Mouse (Mus musculus) hindbrain, embryonic 16.5 days (tissue): Measurements from ENCODE around the gene Gm42372. TPM values are rescaled to one million over a fixed set of nuclear protein-coding genes. Genes with fewer than 3 reads are reported as not detected.

Experiments
- ATAC-seq: fragments of 200-750 bp; cut with Nextera tagmentation; 2 replicates; pipeline ENCODE4 v1.8.0; 2017; ENCODE audit warnings: moderate TSS enrichment, moderate library complexity
- H3K27ac ChIP-seq: fragments of 300-500 bp; sonication (generic); 2 replicates; pipeline ENCODE4 v1.5.1; 2014; ENCODE audit warnings: low read depth, mild to moderate bottlenecking, control low read depth, low read length, moderate library complexity
- H3K27me3 ChIP-seq: fragments of 300-500 bp; sonication (generic); replicated peaks from 2 replicates; pipeline ENCODE4 v1.6.1; 2014; ENCODE audit warnings: low read length; ENCODE audit not compliant: control insufficient read depth, insufficient read depth
- H3K36me3 ChIP-seq: fragments of 300-500 bp; sonication (generic); 2 replicates; pipeline ENCODE4 v1.6.1; 2014; ENCODE audit warnings: mild to moderate bottlenecking, low read length, moderate library complexity, mixed read lengths; ENCODE audit not compliant: control insufficient read depth, insufficient read depth
- H3K4me1 ChIP-seq: fragments of 300-500 bp; sonication (generic); 2 replicates; pipeline ENCODE4 v1.6.1; 2014; ENCODE audit warnings: low read depth, low read length; ENCODE audit not compliant: control insufficient read depth, insufficient read depth
- H3K4me2 ChIP-seq: fragments of 300-500 bp; sonication (generic); 2 replicates; pipeline ENCODE4 v1.6.1; 2014; ENCODE audit warnings: mild to moderate bottlenecking, low read length, control low read depth, moderate library complexity
- H3K4me3 ChIP-seq: fragments of 300-500 bp; sonication (generic); 2 replicates; pipeline ENCODE4 v1.5.1; 2014; ENCODE audit warnings: mild to moderate bottlenecking, low read length, control low read depth, moderate library complexity
- H3K9ac ChIP-seq: fragments of 300-500 bp; sonication (generic); 2 replicates; pipeline ENCODE4 v1.6.1; 2014; ENCODE audit warnings: low read depth, mild to moderate bottlenecking, control low read depth, low read length, moderate library complexity
- H3K9me3 ChIP-seq: fragments of 300-500 bp; sonication (generic); 2 replicates; pipeline ENCODE4 v1.6.1; 2014; ENCODE audit warnings: mild to moderate bottlenecking, low read length, moderate library complexity; ENCODE audit not compliant: control insufficient read depth
- WGBS: fragments of 180-500 bp; shearing (Covaris S2); extraction: QIAGEN DNeasy Blood & Tissue Kit; methylation state at CpG from one replicate; pipeline ENCODE4 v1.1.7; 2014; 5-methylcytosine and 5-hydroxymethylcytosine counted together
- polyA plus RNA-seq: library from polyadenylated mRNA; unstranded; fragments of >200 nt; fragmentation: Nextera tagmentation; extraction: Ambion mirVana; gene quantifications from 2 replicates; pipeline ENCODE4 v1.2.1, GENCODE M21; 2015

Gene Gm42372
- polyA plus RNA-seq, 1 experiment from 2014 or later, result 7.4 TPM

DNA sequence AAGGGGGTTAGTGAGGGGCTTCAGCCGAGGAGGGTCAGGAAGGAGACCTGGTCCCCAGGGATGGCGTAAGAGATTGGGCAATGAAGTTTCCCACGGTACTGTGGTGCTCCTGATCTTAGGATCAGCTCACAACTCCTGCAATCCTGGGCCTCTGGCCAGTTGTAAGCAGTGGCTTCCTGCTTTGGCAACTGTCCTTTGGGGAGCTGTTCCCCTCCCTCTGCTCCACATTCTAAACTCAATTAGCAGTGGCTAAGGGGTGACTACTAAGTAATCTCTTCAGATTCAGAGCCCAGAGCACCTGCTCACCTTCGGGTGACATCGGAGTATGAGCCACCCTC, 27.1 kb downstream of the Gm42372 start:
- 83% methylated on average over 5 of the region's 5 CpGs for WGBS
- no peak overlapping the region for H3K27ac ChIP-seq
- ATAC-seq, result no peak

DNA sequence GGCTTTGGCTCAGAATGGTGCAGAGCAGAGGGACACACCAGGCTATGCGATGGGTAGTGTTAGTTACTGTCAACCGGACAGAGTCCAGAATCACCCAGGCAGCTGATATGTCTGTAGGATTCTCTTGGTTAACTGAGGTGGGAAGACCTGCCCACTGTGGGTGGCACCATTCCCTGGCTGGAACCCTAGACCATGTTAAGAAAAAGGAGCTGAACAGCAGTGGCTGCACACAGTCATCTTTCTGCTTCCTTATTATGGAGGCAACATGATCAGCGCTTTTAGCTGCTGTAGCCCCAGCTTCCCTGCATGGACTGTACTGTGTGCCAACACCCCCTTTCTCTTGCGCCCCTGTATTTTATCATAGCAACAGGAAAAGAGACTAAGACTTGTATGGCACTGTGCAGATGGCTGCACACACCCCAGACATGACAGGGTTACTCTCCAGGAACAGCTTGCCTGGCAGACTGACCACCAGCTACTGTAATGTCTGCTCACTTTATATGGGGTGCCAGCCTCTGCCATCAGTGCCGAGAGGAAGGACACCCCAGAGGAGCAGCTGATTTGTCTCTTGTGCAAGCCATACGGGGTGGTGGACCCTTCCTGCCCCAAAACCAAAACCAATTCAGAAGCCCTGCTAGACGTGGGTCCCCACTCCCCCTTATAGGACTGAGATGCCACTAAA, 29.2 kb downstream of the Gm42372 start:
- H3K4me2 ChIP-seq, result no peak overlapping the region
- peaks cover 3% of the 10 kb centered on the region; the same call in 1 of the 2 replicates for H3K4me1 ChIP-seq
- no peak overlapping the region for H3K4me3 ChIP-seq
- H3K36me3 ChIP-seq, result peaks cover 57% of the 10 kb centered on the region
- no peak for ATAC-seq
- H3K27ac ChIP-seq, result no peak overlapping the region
- 96% methylated on average over 7 of the region's 7 CpGs for WGBS
- H3K27me3 ChIP-seq, result no peaks in the 10 kb centered on the region
- H3K9ac ChIP-seq, result no peak overlapping the region
- no peaks in the 10 kb centered on the region for H3K9me3 ChIP-seq

More for the DNA sequence above, 27.1 kb downstream of the Gm42372 start:
- H3K9me3 ChIP-seq, result no peaks in the 10 kb centered on the region
- no peak overlapping the region for H3K4me3 ChIP-seq
- H3K4me1 ChIP-seq, result no peaks in the 10 kb centered on the region
- no peak overlapping the region for H3K9ac ChIP-seq
- H3K4me2 ChIP-seq, result no peak overlapping the region
- no peaks in the 10 kb centered on the region for H3K27me3 ChIP-seq
- H3K36me3 ChIP-seq, result peaks cover 68% of the 10 kb centered on the region

DNA sequence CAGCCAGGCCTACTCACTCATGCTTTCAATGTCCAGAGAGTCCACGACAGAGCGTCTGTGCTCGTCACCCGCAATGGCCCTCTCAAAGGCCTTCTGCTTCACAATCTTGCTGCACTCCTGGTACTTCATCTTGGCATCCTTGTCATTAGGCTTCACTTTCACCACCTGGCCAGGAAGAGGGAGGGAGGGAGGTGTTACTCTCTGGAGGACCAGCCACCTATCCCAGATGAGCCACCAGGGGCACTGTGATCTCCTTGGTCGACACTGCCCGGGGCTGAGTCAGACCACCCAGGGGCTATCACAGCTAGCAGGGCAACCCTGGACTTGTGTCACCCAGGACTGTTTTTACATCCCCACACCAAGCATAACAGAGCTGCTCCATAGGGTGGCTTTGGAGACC, 32.5 kb downstream of the Gm42372 start:
- no peak overlapping the region for H3K4me2 ChIP-seq
- peaks cover 41% of the 10 kb centered on the region for H3K36me3 ChIP-seq
- peaks cover 8% of the 10 kb centered on the region; the same call in 1 of the 2 replicates for H3K4me1 ChIP-seq
- H3K27ac ChIP-seq, result no peak overlapping the region
- H3K9me3 ChIP-seq, result no peaks in the 10 kb centered on the region
- no peak for ATAC-seq
- WGBS, result 84% methylated on average over 6 of the region's 6 CpGs
- H3K4me3 ChIP-seq, result no peak overlapping the region
- H3K27me3 ChIP-seq, result no peaks in the 10 kb centered on the region
- H3K9ac ChIP-seq, result no peak overlapping the region

DNA sequence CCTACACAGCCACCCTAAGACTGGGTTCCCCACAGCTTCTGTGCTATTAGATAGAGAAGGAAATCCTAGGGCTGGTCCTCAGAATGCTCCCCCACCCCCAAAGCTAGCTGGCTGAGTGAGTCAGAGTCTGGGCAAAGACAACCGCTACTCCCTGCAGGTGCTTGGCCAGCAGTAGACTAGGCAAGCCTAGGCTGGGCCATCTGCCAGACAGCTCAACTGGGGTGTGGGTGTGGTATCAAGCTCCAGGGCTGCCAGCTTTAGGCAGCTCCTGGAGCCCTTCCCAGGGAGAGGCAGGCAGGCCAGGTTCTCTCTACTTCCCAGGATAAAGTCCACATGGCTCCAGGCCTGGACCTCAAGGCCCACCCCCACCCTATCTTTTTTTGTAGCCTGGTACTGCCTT, 34.1 kb downstream of the Gm42372 start:
- ATAC-seq, result peak; percentile 90
- no peak overlapping the region for H3K4me2 ChIP-seq
- H3K9me3 ChIP-seq, result no peaks in the 10 kb centered on the region
- H3K4me1 ChIP-seq, result peaks cover 8% of the 10 kb centered on the region; the same call in 1 of the 2 replicates
- H3K27me3 ChIP-seq, result no peaks in the 10 kb centered on the region
- peak overlapping the region; percentile 16; the same call in 1 of the 2 replicates for H3K27ac ChIP-seq
- WGBS, result 14% methylated on average over 1 of the region's 1 CpGs
- no peak overlapping the region for H3K4me3 ChIP-seq
- no peak overlapping the region for H3K9ac ChIP-seq
- peaks cover 49% of the 10 kb centered on the region for H3K36me3 ChIP-seq

DNA sequence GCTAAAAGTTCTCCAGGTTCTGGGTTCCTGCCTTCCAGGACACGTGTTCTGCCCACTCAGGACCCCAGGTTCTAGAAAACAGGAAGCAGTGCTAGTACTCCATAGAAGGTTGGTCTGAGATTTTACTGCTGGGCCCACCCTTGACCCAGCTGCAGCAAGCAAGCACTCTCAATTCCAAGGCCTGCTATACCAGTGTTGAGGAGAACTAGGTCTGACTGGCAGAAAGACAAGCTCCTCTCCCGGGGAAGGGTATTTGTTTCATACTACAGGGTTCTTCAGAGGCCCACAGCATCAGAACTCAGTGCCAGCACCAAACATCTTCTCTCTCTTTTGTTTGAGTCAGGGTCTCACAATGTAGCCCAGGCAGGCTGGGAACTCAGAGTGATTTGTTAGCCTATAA, 35.0 kb downstream of the Gm42372 start:
- no peak overlapping the region for H3K27ac ChIP-seq

DNA sequence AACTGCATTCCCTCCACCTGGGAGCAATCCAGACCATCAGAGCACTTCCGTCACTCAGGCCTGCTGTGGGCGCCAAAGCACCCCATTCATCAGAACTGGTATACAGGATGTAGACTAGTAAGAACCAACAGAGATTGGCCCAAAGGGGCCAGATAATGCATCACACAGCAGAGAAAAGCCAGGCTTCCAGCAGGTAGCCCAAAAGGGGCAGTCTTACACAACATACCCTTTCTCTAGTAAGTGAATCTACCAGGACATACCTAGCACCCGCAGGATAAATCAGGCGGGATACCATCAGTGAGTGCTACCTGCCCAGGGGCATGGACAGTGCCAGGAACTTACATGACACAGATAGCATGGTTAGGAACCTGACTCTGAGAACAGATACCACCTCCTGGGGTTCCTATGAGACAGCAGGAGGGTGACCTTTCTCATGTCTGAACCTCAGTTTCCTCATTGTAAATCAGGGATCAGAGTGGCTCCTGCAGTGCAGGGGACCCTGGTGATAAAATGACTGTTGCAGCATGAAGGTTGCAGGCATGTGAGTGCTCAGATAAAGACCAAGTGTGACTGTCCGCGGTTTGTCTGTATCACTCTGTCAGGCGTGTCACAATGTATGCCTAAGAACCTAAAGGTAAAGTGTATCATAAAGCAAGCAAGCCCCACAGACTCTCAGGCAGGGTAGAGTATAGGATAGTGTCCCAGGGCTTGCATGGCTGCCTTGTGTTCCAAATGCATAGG, 36.7 kb downstream of the Gm42372 start:
- Histone ChIP-seq H3K9me3 (no peaks in the 10 kb centered on the region), H3K4me1 (peaks cover 13% of the 10 kb centered on the region; the same call in 1 of the 2 replicates), H3K27ac (no peak overlapping the region), H3K4me2 (no peak overlapping the region), H3K36me3 (peaks cover 43% of the 10 kb centered on the region), H3K27me3 (no peaks in the 10 kb centered on the region), H3K4me3 (no peak overlapping the region), H3K9ac (no peak overlapping the region)
- whole genome bisulfite sequencing, result 87% methylated on average over 7 of the region's 7 CpGs
- no peak for ATAC-seq

More for the DNA sequence above, 35.0 kb downstream of the Gm42372 start:
- Histone ChIP-seq H3K4me1 (peaks cover 8% of the 10 kb centered on the region; the same call in 1 of the 2 replicates), H3K4me2 (no peak overlapping the region), H3K4me3 (no peak overlapping the region), H3K36me3 (peaks cover 44% of the 10 kb centered on the region), H3K9me3 (no peaks in the 10 kb centered on the region), H3K27me3 (no peaks in the 10 kb centered on the region), H3K9ac (no peak overlapping the region)
- 82% methylated on average over 2 of the region's 2 CpGs for WGBS
- ATAC-seq, result no peak

DNA sequence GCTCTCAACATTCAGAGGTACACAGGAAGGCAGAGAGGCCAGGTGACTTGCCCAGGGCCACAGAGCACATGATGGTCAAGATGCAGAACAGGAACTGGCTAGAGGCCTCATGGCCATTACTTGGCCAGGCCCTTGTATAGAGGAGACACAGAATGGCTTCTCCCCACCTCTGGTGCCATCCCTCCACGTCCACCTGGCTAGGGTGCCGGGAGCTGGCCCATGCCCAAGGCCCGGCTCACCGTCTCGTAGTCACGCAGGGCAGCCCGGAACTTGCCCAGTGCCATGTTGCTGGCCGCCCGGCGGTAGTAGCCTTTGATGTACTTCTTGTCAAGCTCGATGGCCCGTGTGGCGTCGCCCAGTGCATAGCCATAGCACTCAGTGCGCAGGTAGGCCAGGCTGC, 39.3 kb downstream of the Gm42372 start:
- WGBS, result 97% methylated on average over 15 of the region's 15 CpGs
- peaks cover 29% of the 10 kb centered on the region for H3K36me3 ChIP-seq
- H3K4me2 ChIP-seq, result no peak overlapping the region
- no peak overlapping the region for H3K9ac ChIP-seq
- no peak for ATAC-seq
- H3K4me3 ChIP-seq, result no peak overlapping the region
- H3K9me3 ChIP-seq, result no peaks in the 10 kb centered on the region
- no peak overlapping the region for H3K27ac ChIP-seq
- peaks cover 23% of the 10 kb centered on the region for H3K4me1 ChIP-seq
- no peaks in the 10 kb centered on the region for H3K27me3 ChIP-seq

DNA sequence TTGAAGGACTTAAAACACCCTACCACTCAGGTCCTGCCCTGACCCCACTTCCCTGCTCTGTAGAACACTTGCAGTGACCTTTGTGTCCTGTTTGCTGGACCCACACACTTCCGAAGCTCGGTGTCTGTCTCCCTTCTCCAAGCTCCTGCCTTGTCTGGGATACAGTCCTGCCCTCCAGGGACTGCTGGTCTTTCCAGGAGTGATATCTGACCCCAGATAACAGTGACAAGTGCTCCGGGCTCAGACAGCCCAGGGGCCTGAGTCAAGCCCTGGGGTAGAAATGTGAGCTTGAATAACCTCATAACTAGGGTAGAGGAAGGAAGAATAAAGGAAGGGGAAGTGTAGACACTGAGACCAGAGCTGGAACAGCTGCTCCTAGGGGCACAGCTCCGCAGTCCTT, 40.8 kb downstream of the Gm42372 start:
- Histone ChIP-seq H3K4me1 (peaks cover 20% of the 10 kb centered on the region), H3K36me3 (peaks cover 29% of the 10 kb centered on the region), H3K4me3 (no peak overlapping the region), H3K27ac (no peak overlapping the region; the same call in 1 of the 2 replicates), H3K27me3 (no peaks in the 10 kb centered on the region), H3K9me3 (no peaks in the 10 kb centered on the region), H3K9ac (no peak overlapping the region; the same call in 1 of the 2 replicates), H3K4me2 (no peak overlapping the region)
- ATAC-seq, result no peak
- WGBS, result 89% methylated on average over 4 of the region's 4 CpGs

DNA sequence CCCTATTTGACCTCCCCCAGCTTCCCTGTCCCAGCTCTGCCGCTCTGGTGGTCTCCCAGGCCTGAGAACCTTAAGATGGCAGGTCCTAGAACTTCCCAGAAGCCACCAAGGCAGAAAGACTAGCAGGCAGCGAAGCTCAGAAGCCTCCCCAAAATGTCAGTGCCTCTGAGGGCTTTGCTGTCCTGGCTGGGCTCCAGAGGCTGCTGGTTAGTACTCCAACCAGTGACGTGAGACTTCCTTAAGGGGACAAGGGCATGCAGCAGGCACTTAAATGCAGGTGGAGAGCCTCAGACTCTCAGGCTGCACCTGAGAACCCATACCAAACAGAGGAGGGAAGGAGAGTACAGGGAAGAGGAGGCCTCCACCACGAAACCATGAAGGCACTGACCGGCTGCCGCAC, 41.3 kb downstream of the Gm42372 start:
- no peak overlapping the region; the same call in 1 of the 2 replicates for H3K9ac ChIP-seq
- peak overlapping the region; percentile 21; the same call in 1 of the 2 replicates for H3K27ac ChIP-seq
- no peak overlapping the region for H3K4me2 ChIP-seq
- H3K4me3 ChIP-seq, result no peak overlapping the region
- WGBS, result 87% methylated on average over 6 of the region's 6 CpGs
- no peaks in the 10 kb centered on the region for H3K9me3 ChIP-seq
- no peak for ATAC-seq
- H3K27me3 ChIP-seq, result no peaks in the 10 kb centered on the region
- H3K36me3 ChIP-seq, result peaks cover 29% of the 10 kb centered on the region
- H3K4me1 ChIP-seq, result peaks cover 20% of the 10 kb centered on the region
